Mouse (Mus musculus) liver (tissue): Measurements from ENCODE around the gene Mapk10.
"Not testable (repeated sequence)": the region's sequence is repeated elsewhere in the genome, so short reads cannot be mapped to it uniquely, and the experiment has no call there.

Experiments
- DNase-seq: peaks from one replicate; pipeline ENCODE4 v3.0.0-alpha.2; 2020; ENCODE audit warnings: mixed read lengths

Gene Mapk10

DNA sequence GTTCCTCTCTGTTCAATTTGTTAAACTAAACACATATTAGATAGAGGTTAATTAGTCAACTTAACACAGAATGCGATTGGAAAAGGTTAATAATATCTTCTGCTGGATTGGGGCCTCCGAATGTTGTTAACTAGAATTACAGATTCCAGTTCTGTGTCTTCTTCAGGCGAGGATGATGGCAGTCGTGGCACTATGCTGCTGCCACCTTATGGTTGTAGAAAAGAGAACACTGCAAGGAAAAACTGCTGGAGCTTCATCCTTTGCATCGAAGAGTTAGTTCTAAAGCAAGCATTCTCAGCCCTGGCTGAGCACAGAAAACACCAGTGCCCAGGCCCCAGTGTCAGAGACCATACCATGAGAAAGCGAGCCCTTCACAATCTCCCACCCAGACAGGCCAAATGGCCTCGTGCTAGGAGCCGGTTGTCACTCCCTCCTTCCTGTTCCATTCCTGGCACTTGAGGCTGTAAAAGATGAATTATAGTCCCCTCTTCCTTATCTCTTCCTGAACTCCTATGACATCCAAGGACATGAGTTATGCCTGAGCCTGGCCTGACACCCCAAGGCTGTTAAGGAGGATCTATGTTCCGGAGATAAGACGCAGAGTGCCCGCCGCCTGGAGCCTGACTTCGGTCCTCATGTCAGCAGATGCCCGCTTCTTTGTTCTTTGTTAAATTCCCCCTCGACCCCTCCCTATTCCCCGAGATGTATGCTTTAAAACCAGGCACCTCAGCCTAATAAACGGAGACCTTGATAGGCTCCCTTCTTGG, 267.1 kb downstream of the Mapk10 start:
- DNase-seq, result not testable (repeated sequence)

GRCm38 (mm10) chr5:102930161-102930560, 281.0 kb downstream of the Mapk10 start:
- DNase-seq, result no peak

GRCm38 (mm10) chr5:102926786-102927185, 284.3 kb downstream of the Mapk10 start:
- no peak for DNase-seq

- DNase-seq, result no peak
Measured at GRCm38 (mm10) chr5:102920199-102920598, 290.9 kb downstream of the Mapk10 start.

DNA sequence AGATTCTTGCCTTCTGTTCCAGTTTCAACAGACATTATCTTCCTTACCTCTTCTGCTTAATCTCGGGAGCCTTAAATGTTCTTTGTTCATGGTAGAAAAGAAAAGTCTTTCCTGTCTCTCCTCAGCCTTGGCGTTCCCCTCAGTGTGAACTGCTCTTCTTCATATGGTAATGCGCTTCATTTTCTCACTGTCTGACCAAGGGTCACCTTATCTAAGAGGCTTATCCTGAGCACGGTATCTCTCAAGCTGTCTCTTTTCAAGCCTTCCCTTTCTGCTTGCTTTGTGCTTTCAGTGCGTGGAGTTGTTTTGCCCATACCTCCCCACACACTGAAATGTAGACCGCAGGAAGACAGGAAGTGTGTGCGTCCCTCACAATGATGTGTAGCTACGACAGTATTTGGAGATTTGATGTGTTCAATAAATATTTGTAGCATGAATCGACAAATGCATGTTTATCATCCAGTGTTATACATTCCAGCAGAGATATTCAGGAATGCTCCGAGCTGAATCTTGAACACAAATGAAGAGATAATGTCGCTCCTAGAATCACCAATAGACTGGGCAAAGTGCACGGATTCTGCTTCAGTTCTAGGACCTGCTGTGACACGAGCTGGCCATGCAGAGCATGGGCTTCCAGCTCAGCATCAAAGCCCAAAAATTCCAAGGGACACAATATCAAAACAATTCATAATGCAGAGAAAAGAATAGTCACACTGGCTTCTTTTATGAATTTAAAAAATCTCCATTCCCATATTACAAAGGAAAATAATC, 305.5 kb downstream of the Mapk10 start:
- no peak for DNase-seq

GRCm38 (mm10) chr5:102904066-102904465, 307.1 kb downstream of the Mapk10 start:
- DNase-seq, result no peak

GRCm38 (mm10) chr5:102903487-102903886, 307.6 kb downstream of the Mapk10 start:
- no peak for DNase-seq

GRCm38 (mm10) chr5:102901176-102901575, 310.0 kb downstream of the Mapk10 start:
- no peak for DNase-seq

- DNase-seq, result no peak
Measured at GRCm38 (mm10) chr5:102899680-102900215, 311.4 kb downstream of the Mapk10 start.

GRCm38 (mm10) chr5:102898301-102898700, 312.8 kb downstream of the Mapk10 start:
- no peak for DNase-seq

DNA sequence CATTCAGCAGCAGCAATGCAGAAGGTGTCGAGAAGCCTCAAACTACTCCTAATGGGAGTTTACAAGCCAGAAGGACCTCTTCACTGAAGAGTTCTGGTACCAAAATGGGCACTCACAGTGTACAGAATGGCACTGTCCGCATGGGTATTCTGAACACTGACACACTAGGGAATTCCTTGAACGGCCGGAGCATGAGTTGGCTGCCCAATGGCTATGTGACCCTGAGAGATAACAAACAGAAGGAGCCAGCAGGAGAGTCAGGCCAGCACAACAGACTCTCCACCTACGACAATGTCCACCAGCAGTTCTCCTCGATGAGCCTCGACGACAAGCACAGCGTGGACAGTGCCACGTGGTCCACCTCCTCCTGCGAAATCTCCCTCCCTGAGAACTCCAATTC, 318.9 kb downstream of the Mapk10 start:
- DNase-seq, result no peak

DNA sequence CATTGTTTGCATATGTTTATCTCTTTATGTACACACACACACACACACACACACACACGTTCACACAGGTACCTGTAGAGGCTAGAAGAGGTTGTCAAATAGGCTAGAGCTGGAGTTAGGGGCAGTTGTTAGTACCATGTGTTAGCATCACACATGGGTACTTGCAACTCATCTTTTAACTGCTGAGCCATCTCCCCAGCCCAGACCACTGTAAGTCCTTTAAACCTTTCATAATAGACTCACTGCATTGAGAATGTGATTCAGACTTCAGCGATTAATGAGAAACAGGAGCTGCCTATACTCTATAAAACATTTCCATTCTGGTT, 322.0 kb downstream of the Mapk10 start:
- no peak for DNase-seq

- no peak for DNase-seq
Measured at GRCm38 (mm10) chr5:102888482-102889162, 322.5 kb downstream of the Mapk10 start.

DNA sequence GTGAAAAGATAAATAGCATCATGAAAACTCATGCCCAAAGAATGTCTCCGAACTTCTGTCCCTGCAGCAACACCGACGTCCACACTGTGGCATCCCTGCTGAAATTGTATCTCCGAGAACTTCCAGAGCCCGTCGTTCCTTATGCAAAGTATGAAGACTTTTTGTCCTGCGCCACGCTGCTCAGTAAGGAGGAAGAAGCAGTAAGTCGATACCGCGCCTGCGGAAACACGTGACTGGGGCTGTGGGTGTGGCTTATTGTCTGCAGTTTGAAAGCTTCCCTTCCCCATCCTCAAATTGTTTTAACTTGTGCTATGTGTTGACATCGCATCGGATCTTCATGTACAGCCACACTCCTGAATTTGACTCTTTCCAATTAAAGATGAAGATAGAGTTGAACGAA, 335.5 kb downstream of the Mapk10 start:
- DNase-seq, result no peak

GRCm38 (mm10) chr5:102874605-102875298, 336.4 kb downstream of the Mapk10 start:
- peak; percentile 16 for DNase-seq

GRCm38 (mm10) chr5:102872996-102873395, 338.1 kb downstream of the Mapk10 start:
- DNase-seq, result not testable (repeated sequence)

DNA sequence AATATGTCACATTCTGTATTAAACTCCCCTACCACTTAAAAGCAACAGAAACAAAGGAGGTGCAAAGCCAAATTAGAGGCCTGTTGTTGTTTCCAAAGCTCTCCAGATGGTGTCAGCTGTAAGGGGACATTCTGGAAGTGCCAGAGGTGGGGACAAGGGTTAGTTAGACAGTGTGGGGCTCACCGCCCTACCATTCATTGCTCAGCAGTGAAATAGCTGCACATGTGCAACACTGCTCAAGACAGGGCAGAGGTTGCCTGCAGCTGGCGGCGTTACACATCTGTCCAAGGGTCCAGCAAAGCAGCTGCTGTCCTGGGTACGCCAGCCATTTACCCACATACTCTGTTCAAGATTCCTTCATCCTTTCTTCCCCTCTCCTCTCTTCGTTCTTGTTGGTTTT, 342.9 kb downstream of the Mapk10 start:
- DNase-seq, result no peak

- DNase-seq, result no peak
Measured at GRCm38 (mm10) chr5:102859749-102860148, 351.4 kb downstream of the Mapk10 start.

DNA sequence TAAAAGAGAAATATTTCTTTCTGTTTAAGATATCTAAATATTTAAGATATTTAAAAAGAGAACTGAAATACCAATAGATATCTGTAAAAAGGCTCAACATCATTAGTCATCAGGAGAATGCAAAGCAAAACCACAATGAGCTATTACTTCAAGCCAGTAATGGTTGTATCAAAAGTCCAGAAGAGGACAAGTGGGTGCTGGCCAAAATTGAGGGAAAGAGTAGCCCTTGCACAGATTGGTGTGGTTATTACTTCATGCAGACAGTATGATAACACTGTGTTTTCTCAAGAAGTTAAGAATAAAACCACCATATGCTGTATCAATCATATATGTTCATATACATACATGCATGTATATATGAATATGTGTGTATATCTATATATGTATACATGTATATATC, 353.1 kb downstream of the Mapk10 start:
- DNase-seq, result no peak
